Mouse (Mus musculus) thymus, adult 2 months (tissue): Measurements from ENCODE around the gene Pon1.
"Not testable (repeated sequence)": the region's sequence is repeated elsewhere in the genome, so short reads cannot be mapped to it uniquely, and the experiment has no call there.

Source experiments
- CTCF ChIP-seq: fragments of 200-500 bp; IDR thresholded peaks from 2 replicates; pipeline ENCODE4 v1.5.1; 2012; ENCODE audit warnings: mild to moderate bottlenecking, control low read depth, low read length, moderate library complexity, borderline replicate concordance; ENCODE audit not compliant: control insufficient read depth, poor library complexity, insufficient read depth; ENCODE audit errors: extremely low read depth
- POLR2A ChIP-seq: fragments of 200-500 bp; IDR thresholded peaks from 2 replicates; pipeline ENCODE4 v1.6.1; 2012; ENCODE audit warnings: mild to moderate bottlenecking, low read length, control low read depth, moderate library complexity; ENCODE audit not compliant: control insufficient read depth, poor library complexity, insufficient read depth; ENCODE audit errors: extremely low read depth

GRCm38 (mm10) chr6:5223551-5223950, 29.8 kb upstream of the Pon1 start:
- not testable (repeated sequence) for TF ChIP-seq CTCF, POLR2A
